Comparison of ENCODE assay signal across 8 mouse cellular contexts in the genomic region with DNA sequence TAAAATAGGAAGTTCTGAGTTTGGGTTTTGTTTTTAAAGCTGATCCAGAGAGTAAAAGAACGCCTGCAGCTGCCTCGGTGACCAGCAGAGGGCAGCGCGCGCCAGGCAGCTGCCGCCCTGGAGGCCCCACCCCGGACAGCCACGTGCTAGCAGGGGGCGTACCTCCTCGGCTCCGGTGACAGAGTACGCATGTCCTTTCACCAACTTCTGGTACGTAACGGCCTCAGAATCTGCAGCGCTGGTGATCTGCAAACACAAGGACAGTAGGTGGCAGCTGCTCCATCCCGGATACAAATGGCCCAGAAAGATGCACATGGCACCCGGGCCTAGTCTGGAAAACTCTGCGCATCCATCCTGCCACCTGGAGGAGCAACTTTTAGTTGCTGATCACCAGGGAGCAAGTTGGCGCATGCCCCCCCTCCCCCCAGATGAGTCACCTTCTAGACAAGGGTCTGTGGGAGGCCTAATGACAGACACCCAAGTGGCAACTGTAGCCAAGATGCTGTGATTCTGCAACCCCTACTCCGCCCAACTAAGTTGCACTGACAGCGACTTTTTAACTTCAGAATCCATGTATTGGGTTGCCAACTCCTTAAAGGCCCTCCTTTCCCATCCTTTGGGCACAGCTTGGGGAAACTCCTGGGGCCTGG. TPM values are rescaled to one million over a fixed set of nuclear protein-coding genes. Genes with fewer than 3 reads are reported as not detected.
A peak's percentile ranks its signal among the peaks of the same experiment; 100 is the strongest.
DNase-seq lines count a peak whose midpoint lies in the region; ATAC-seq lines count a peak whose summit lies in the region.

No protein-coding gene starts in this region.

- 10% methylated on average over 21 of the region's 21 CpGs for WGBS in intestine, embryonic 15.5 days
- 12% methylated on average over 21 of the region's 21 CpGs for WGBS in midbrain, embryonic 10.5 days

- H3K36me3 ChIP-seq in intestine, embryonic 15.5 days = peaks cover 35% of the 10 kb centered on the region
- H3K36me3 ChIP-seq in midbrain, embryonic 10.5 days = peaks cover 64% of the 10 kb centered on the region

- peak overlapping the region; percentile 49; the same call in 1 of the 2 replicates for H3K27ac ChIP-seq in intestine, embryonic 15.5 days
- H3K27ac ChIP-seq in midbrain, embryonic 10.5 days (replicated peaks) = peak overlapping the region; percentile 67; the same call in 1 of the 2 replicates

- peak; percentile 95 for DNase-seq in adrenal gland, postnatal 10 days
- DNase-seq in embryo, embryonic 9.5 days (ENCODE audit: extremely low spot score) = peak; percentile 88
- peak; percentile 90 to 92 for DNase-seq in gastrocnemius, postnatal 4 days (ENCODE audit: low spot score in 2 of 2)
- peak; percentile 91 to 97 for DNase-seq in left cerebral cortex, postnatal 25 days (ENCODE audit: low spot score in 2 of 2)
- peak; percentile 87 for DNase-seq in midbrain, embryonic 10.5 days (ENCODE audit: low spot score)
- DNase-seq in right cerebral cortex, postnatal 36 days (ENCODE audit: low spot score in 2 of 2) = peak; percentile 91 to 92
- peak; percentile 89 to 92 for DNase-seq in urinary bladder, postnatal 4 days (ENCODE audit: low spot score in 2 of 2)

- H3K27me3 ChIP-seq in intestine, embryonic 15.5 days (replicated peaks) = no peaks in the 10 kb centered on the region
- H3K27me3 ChIP-seq in midbrain, embryonic 10.5 days (ENCODE audit: low read depth, poor library complexity, severe bottlenecking) = no peaks in the 10 kb centered on the region

- H3K9me3 ChIP-seq in intestine, embryonic 15.5 days = no peaks in the 10 kb centered on the region
- no peaks in the 10 kb centered on the region for H3K9me3 ChIP-seq in midbrain, embryonic 10.5 days (replicated peaks)

- peaks cover 9% of the 10 kb centered on the region for H3K4me1 ChIP-seq in intestine, embryonic 15.5 days (replicated peaks)
- peaks cover 23% of the 10 kb centered on the region for H3K4me1 ChIP-seq in midbrain, embryonic 10.5 days

- H3K4me3 ChIP-seq in intestine, embryonic 15.5 days (replicated peaks) = 0 out of 2 replicates have a peak overlapping the region, but pooled peaks have one; percentile 3
- peak overlapping the region; percentile 47 for H3K4me3 ChIP-seq in midbrain, embryonic 10.5 days

- ATAC-seq in intestine, embryonic 15.5 days = peak; percentile 96

- H3K4me2 ChIP-seq in intestine, embryonic 15.5 days (replicated peaks) = peak overlapping the region; percentile 56

- intact Hi-C loops in left cerebral cortex, postnatal 25 days (cut with DNase I) = loop anchor here (1.0 to 2.0 kb wide), 3 partner anchors 27 to 81 kb away; a partner anchor contains a TSS

- no peak overlapping the region for H3K9ac ChIP-seq in intestine, embryonic 15.5 days

RNA-seq across cellular contexts. Expression of a gene that starts 27.5 kb away (rescaled TPM):
- total RNA-seq in adrenal gland, postnatal 10 days (2021) = 10 to 100 TPM; 79.3 to 94.3 TPM
- total RNA-seq in gastrocnemius, postnatal 4 days (2021) = 100 to 1,000 TPM; 103 to 106 TPM
- 85.5 and 95.1 TPM in 2 replicates for polyA plus RNA-seq in intestine, embryonic 15.5 days (2015; fragmentation: Nextera tagmentation; extraction: Ambion mirVana)
- total RNA-seq in left cerebral cortex, postnatal 25 days (2021) = 10 to 100 TPM; 52.9 to 61.4 TPM
- 83.2 and 93.6 TPM in 2 replicates for polyA plus RNA-seq in midbrain, embryonic 10.5 days (2016; fragmentation: Nextera tagmentation; extraction: Ambion mirVana)

Comparison
In these comparisons a context has a peak if more than half of its experiments do, and no peak if none do; other contexts are left out.
1. Peak in every context shown above with its lines: DNase-seq, ATAC-seq, H3K4me3 ChIP-seq and H3K27ac ChIP-seq.